Mouse (Mus musculus) cerebellum, adult 11 months (tissue): ENCODE measurements at regions not wholly inside any gene's neighbourhood (a gene's known extent, or its start where the extent isn't known, plus 50 kb on each side); places are given as distances from the start of the nearest gene placed in this dataset.
A peak's percentile ranks its signal among the peaks of the same experiment; 100 is the strongest.

Experiments used
- DNase-seq: peaks from one replicate; pipeline ENCODE4 v3.0.0; 2022

GRCm38 (mm10) chr5:15773839-15774238 is 59.8 kb upstream of the Speer4c start:
- no peak for DNase-seq

GRCm38 (mm10) chr5:15774567-15774966 is 60.5 kb upstream of the Speer4c start:
- DNase-seq = no peak

- DNase-seq = no peak
Measured at GRCm38 (mm10) chr5:15776106-15776505, 62.0 kb upstream of the Speer4c start.

- DNase-seq = no peak
Measured at GRCm38 (mm10) chr5:15803583-15803982, 89.5 kb upstream of the Speer4c start.

- no peak for DNase-seq
Measured at GRCm38 (mm10) chr5:15816864-15817263, 102.8 kb upstream of the Speer4c start.

- DNase-seq = no peak
Measured at GRCm38 (mm10) chr5:15817366-15817765, 103.3 kb upstream of the Speer4c start.

GRCm38 (mm10) chr5:15822989-15823388 is 108.9 kb upstream of the Speer4c start:
- no peak for DNase-seq

GRCm38 (mm10) chr5:15831527-15831926 is 103.0 kb upstream of the Cacna2d1 start:
- DNase-seq = no peak

GRCm38 (mm10) chr5:15832338-15832737 is 102.2 kb upstream of the Cacna2d1 start:
- no peak for DNase-seq

- peak; percentile 62 for DNase-seq
Measured at GRCm38 (mm10) chr5:15838108-15838972, 96.2 kb upstream of the Cacna2d1 start.

GRCm38 (mm10) chr5:15846790-15847189 is 87.7 kb upstream of the Cacna2d1 start:
- no peak for DNase-seq

- DNase-seq = no peak
Measured at GRCm38 (mm10) chr5:15849520-15849919, 85.0 kb upstream of the Cacna2d1 start.

- DNase-seq = no peak
Measured at GRCm38 (mm10) chr5:15850126-15850801, 84.2 kb upstream of the Cacna2d1 start.

- DNase-seq = no peak
Measured at GRCm38 (mm10) chr5:15854752-15855151, 79.7 kb upstream of the Cacna2d1 start.

- DNase-seq = no peak
Measured at GRCm38 (mm10) chr5:15857034-15857433, 77.5 kb upstream of the Cacna2d1 start.

GRCm38 (mm10) chr5:15874065-15874464 is 60.4 kb upstream of the Cacna2d1 start:
- DNase-seq = no peak

GRCm38 (mm10) chr5:15883004-15883403 is 51.5 kb upstream of the Cacna2d1 start:
- no peak for DNase-seq
